Mouse (Mus musculus) forebrain, embryonic 15.5 days (tissue): ENCODE measurements at regions not wholly inside any gene's neighbourhood (a gene's known extent, or its start where the extent isn't known, plus 50 kb on each side); places are given as distances from the start of the nearest gene placed in this dataset.

Experiments used
- ATAC-seq: fragments of 200-750 bp; cut with Nextera tagmentation; replicated peaks from 2 replicates; pipeline ENCODE4 v1.8.0; 2017; ENCODE audit warnings: mild to moderate bottlenecking, moderate TSS enrichment, moderate library complexity
- H3K27ac ChIP-seq: fragments of 300-500 bp; sonication (generic); replicated peaks from 2 replicates; pipeline ENCODE4 v1.5.1; 2015; ENCODE audit warnings: mild to moderate bottlenecking, inconsistent platforms
- H3K27me3 ChIP-seq: fragments of 300-500 bp; sonication (generic); 2 replicates; pipeline ENCODE4 v1.6.1; 2015; ENCODE audit warnings: inconsistent platforms
- H3K36me3 ChIP-seq: fragments of 300-500 bp; sonication (generic); 2 replicates; pipeline ENCODE4 v1.6.1; 2015; ENCODE audit warnings: mild to moderate bottlenecking, inconsistent platforms
- H3K4me1 ChIP-seq: fragments of 300-500 bp; sonication (generic); 2 replicates; pipeline ENCODE4 v1.6.1; 2015; ENCODE audit warnings: inconsistent platforms
- H3K4me2 ChIP-seq: fragments of 300-500 bp; sonication (generic); replicated peaks from 2 replicates; pipeline ENCODE4 v1.6.1; 2015; ENCODE audit warnings: mild to moderate bottlenecking, inconsistent platforms
- H3K4me3 ChIP-seq: fragments of 300-500 bp; sonication (generic); 2 replicates; pipeline ENCODE4 v1.5.1; 2015; ENCODE audit warnings: mild to moderate bottlenecking, inconsistent platforms
- H3K9ac ChIP-seq: fragments of 300-500 bp; sonication (generic); replicated peaks from 2 replicates; pipeline ENCODE4 v1.6.1; 2015; ENCODE audit warnings: mild to moderate bottlenecking, inconsistent platforms
- H3K9me3 ChIP-seq: fragments of 300-500 bp; sonication (generic); 2 replicates; pipeline ENCODE4 v1.6.1; 2016; ENCODE audit warnings: inconsistent platforms
- WGBS: fragments of 180-500 bp; shearing (Covaris S2); methylation state at CpG from one replicate; pipeline ENCODE4 v1.1.7; 2015; ENCODE audit warnings: mixed read lengths; 5-methylcytosine and 5-hydroxymethylcytosine counted together

- H3K9ac ChIP-seq = no peak overlapping the region
- 43% methylated on average over 1 of the region's 1 CpGs for WGBS
- no peaks in the 10 kb centered on the region for H3K27me3 ChIP-seq
- no peak overlapping the region for H3K4me3 ChIP-seq
- H3K4me2 ChIP-seq = no peak overlapping the region
- no peaks in the 10 kb centered on the region for H3K36me3 ChIP-seq
- H3K4me1 ChIP-seq = no peaks in the 10 kb centered on the region
- no peak for ATAC-seq
- H3K9me3 ChIP-seq = no peaks in the 10 kb centered on the region
- no peak overlapping the region for H3K27ac ChIP-seq
Measured at GRCm38 (mm10) chr10:34856494-34857146, 373.4 kb downstream of the Frk start.

- Histone ChIP-seq H3K4me1 (no peaks in the 10 kb centered on the region), H3K4me2 (no peak overlapping the region), H3K27ac (no peak overlapping the region), H3K4me3 (no peak overlapping the region), H3K9me3 (no peaks in the 10 kb centered on the region), H3K27me3 (no peaks in the 10 kb centered on the region), H3K36me3 (no peaks in the 10 kb centered on the region), H3K9ac (no peak overlapping the region)
- ATAC-seq = no peak
- WGBS = 78% methylated on average over 1 of the region's 1 CpGs
Measured at GRCm38 (mm10) chr10:34862693-34863092, 379.5 kb downstream of the Frk start.

- Histone ChIP-seq H3K9ac (no peak overlapping the region), H3K4me3 (no peak overlapping the region), H3K9me3 (no peaks in the 10 kb centered on the region), H3K4me1 (no peaks in the 10 kb centered on the region), H3K4me2 (no peak overlapping the region; the same call in 1 of the 2 replicates), H3K27me3 (no peaks in the 10 kb centered on the region), H3K27ac (no peak overlapping the region), H3K36me3 (no peaks in the 10 kb centered on the region)
- no peak for ATAC-seq
- WGBS = 42% methylated on average over 9 of the region's 9 CpGs
Measured at GRCm38 (mm10) chr10:34871888-34872287, 388.7 kb downstream of the Frk start.

- Histone ChIP-seq H3K27ac (no peak overlapping the region), H3K4me1 (no peaks in the 10 kb centered on the region), H3K27me3 (no peaks in the 10 kb centered on the region), H3K9me3 (no peaks in the 10 kb centered on the region), H3K4me3 (no peak overlapping the region), H3K36me3 (no peaks in the 10 kb centered on the region), H3K9ac (no peak overlapping the region), H3K4me2 (no peak overlapping the region)
- ATAC-seq = no peak
- 62% methylated on average over 3 of the region's 3 CpGs for WGBS
Measured at GRCm38 (mm10) chr10:34878511-34878910, 395.3 kb downstream of the Frk start.

GRCm38 (mm10) chr10:34887601-34888000 lies 404.4 kb downstream of the Frk start:
- H3K36me3 ChIP-seq = no peaks in the 10 kb centered on the region
- no peak for ATAC-seq
- H3K27ac ChIP-seq = no peak overlapping the region
- H3K27me3 ChIP-seq = no peaks in the 10 kb centered on the region
- H3K9me3 ChIP-seq = no peaks in the 10 kb centered on the region
- H3K9ac ChIP-seq = no peak overlapping the region
- no peak overlapping the region for H3K4me2 ChIP-seq
- whole genome bisulfite sequencing = 48% methylated on average over 1 of the region's 1 CpGs
- no peaks in the 10 kb centered on the region for H3K4me1 ChIP-seq
- H3K4me3 ChIP-seq = no peak overlapping the region

GRCm38 (mm10) chr10:34904274-34904673 lies 421.1 kb downstream of the Frk start:
- Histone ChIP-seq H3K36me3 (no peaks in the 10 kb centered on the region), H3K4me1 (no peaks in the 10 kb centered on the region), H3K4me3 (no peak overlapping the region), H3K27me3 (no peaks in the 10 kb centered on the region), H3K27ac (peak overlapping the region; percentile 36), H3K9ac (no peak overlapping the region), H3K9me3 (no peaks in the 10 kb centered on the region), H3K4me2 (no peak overlapping the region)
- 47% methylated on average over 5 of the region's 5 CpGs for WGBS
- peak; percentile 97 for ATAC-seq

- Histone ChIP-seq H3K9me3 (no peaks in the 10 kb centered on the region), H3K27me3 (no peaks in the 10 kb centered on the region), H3K36me3 (no peaks in the 10 kb centered on the region), H3K27ac (peak overlapping the region; percentile 36), H3K4me1 (no peaks in the 10 kb centered on the region), H3K4me3 (no peak overlapping the region), H3K9ac (no peak overlapping the region), H3K4me2 (no peak overlapping the region)
- WGBS = 52% methylated on average over 2 of the region's 2 CpGs
- peak; percentile 63 for ATAC-seq
Measured at GRCm38 (mm10) chr10:34904692-34905091, 421.5 kb downstream of the Frk start.

- Histone ChIP-seq H3K27me3 (no peaks in the 10 kb centered on the region), H3K36me3 (no peaks in the 10 kb centered on the region), H3K27ac (no peak overlapping the region), H3K9me3 (no peaks in the 10 kb centered on the region), H3K4me1 (no peaks in the 10 kb centered on the region), H3K9ac (no peak overlapping the region), H3K4me3 (no peak overlapping the region), H3K4me2 (no peak overlapping the region)
- no peak for ATAC-seq
- 46% methylated on average over 2 of the region's 2 CpGs for WGBS
Measured at GRCm38 (mm10) chr10:34912153-34912723, 429.0 kb downstream of the Frk start.
